16 mouse cellular contexts compared by ENCODE assay signal in the genomic region with DNA sequence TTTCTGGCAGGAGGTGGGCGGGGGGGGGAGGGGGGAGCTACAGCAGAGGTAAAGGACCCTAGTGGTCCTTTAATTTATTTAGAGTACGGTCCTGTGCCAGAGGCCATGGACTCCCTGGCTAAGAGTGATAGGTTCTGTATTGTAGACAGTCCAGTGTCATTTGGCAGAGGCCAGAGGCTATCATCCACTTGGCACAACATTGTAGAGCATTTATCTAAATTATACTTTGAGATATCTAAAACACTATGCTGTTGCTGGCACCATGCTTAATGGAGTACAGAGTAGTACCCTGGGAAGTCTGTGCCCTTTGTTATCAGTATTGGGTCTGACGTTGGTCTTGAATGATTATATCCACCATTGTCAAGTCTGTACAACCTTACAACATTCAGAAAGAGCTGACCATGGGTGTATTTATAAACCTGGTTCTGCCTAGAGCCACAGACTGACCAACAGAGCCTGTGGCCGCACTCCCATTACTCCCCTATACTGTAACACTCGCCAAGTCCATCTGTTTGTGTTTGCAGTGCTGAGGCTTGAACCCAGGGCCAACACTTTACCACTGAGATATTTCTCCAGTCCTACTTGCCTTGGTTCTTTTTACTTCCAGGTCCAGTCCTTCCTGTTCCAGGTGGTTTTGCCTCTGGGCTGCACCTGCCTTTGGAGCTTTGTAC.
"Had no signal": no experiment of that assay in that cellular context is flagged by ENCODE, and none has a peak within 500 bp of the region (broad histone marks: within the 10 kb centered on the region; RNA-seq: fewer than 3 reads in every experiment).

No protein-coding gene starts in this region.

- H3K4me2 ChIP-seq: limb, embryonic 13.5 days; liver, embryonic 13.5 days; lung, embryonic 14.5 days; neural tube, embryonic 13.5 days had no signal

- H3K4me3 ChIP-seq: layer of hippocampus, adult 2 months; limb, embryonic 10.5 days; limb, embryonic 13.5 days; liver, embryonic 13.5 days; neural tube, embryonic 13.5 days had no signal

- DNase-seq: kidney, adult 2 months; kidney, postnatal 25 days; layer of hippocampus, adult 9-11 months; liver; liver, embryonic 13.5 days; lung, postnatal 36 days; thymus, adult 18-20 months; thymus, postnatal 36 days had no signal

- H3K27ac ChIP-seq: kidney, postnatal 0 days; layer of hippocampus, adult 2 months; limb, embryonic 10.5 days; limb, embryonic 13.5 days; liver, embryonic 13.5 days had no signal

- H3K27me3 ChIP-seq: limb, embryonic 13.5 days; liver, embryonic 13.5 days; neural tube, embryonic 13.5 days had no signal

- ATAC-seq: intestine, postnatal 0 days; lung, postnatal 0 days had no signal

- H3K9me3 ChIP-seq: limb, embryonic 10.5 days; limb, embryonic 13.5 days; liver, embryonic 13.5 days; neural tube, embryonic 13.5 days had no signal

- H3K9ac ChIP-seq: limb, embryonic 13.5 days; liver, embryonic 13.5 days; lung, embryonic 14.5 days; neural tube, embryonic 13.5 days had no signal
